Mouse (Mus musculus) MEL (cell line): ENCODE measurements around the gene Prg4. TPM values are rescaled to one million over a fixed set of nuclear protein-coding genes. Genes with fewer than 3 reads are reported as not detected.

Experiments used
- DNase-seq: peaks from one replicate; pipeline ENCODE4 v3.0.0; 2011; ENCODE audit warnings: low read depth, low spot score
- H3K27ac ChIP-seq: 2 replicates; pipeline ENCODE4 v1.5.1; 2012; ENCODE audit warnings: low read depth, mild to moderate bottlenecking, control low read depth, low read length, moderate library complexity; ENCODE audit not compliant: control insufficient read depth
- H3K27me3 ChIP-seq, 2 experiments: fragments of 150-350 bp in 1 of 2; sonication (generic) in 1 of 2; 2 replicates each; pipeline ENCODE4 v1.6.1; 2012; ENCODE audit warnings: low read length in 2 of 2, mild to moderate bottlenecking in 2 of 2, improper control_type of control experiment in 1 of 2, moderate library complexity in 1 of 2; ENCODE audit not compliant: insufficient read depth in 2 of 2, control insufficient read depth in 1 of 2
- H3K36me3 ChIP-seq, 2 experiments: 2 replicates each; pipeline ENCODE4 v1.6.1; 2012 to 2014; ENCODE audit warnings: low read length in 2 of 2, improper control_type of control experiment in 1 of 2, inconsistent platforms in 1 of 2, mild to moderate bottlenecking in 1 of 2; ENCODE audit not compliant: insufficient read depth in 2 of 2, control insufficient read depth in 1 of 2
- H3K4me1 ChIP-seq, 2 experiments: fragments of 150-350 bp in 1 of 2; sonication (generic) in 1 of 2; 2 replicates each; pipeline ENCODE4 v1.6.1; 2012; ENCODE audit warnings: low read length in 2 of 2, improper control_type of control experiment in 1 of 2, mild to moderate bottlenecking in 1 of 2; ENCODE audit not compliant: insufficient read depth in 2 of 2, control insufficient read depth in 1 of 2
- H3K4me3 ChIP-seq, 2 experiments: fragments of 150-350 bp in 1 of 2; sonication (generic) in 1 of 2; 2 replicates each; pipeline ENCODE4 v1.5.1; 2012; ENCODE audit warnings: low read depth in 2 of 2, low read length in 2 of 2, mild to moderate bottlenecking in 2 of 2, moderate library complexity in 2 of 2, control low read depth in 1 of 2, improper control_type of control experiment in 1 of 2; ENCODE audit not compliant: control insufficient read depth in 1 of 2, insufficient read depth in 1 of 2
- H3K79me2 ChIP-seq: 2 replicates; pipeline ENCODE4 v1.6.1; 2012; ENCODE audit warnings: mild to moderate bottlenecking, low read length, moderate library complexity; ENCODE audit not compliant: control insufficient read depth, poor library complexity, insufficient read depth
- H3K9ac ChIP-seq: 2 replicates; pipeline ENCODE4 v1.6.1; 2012; ENCODE audit warnings: low read depth, mild to moderate bottlenecking, control low read depth, low read length, moderate library complexity; ENCODE audit not compliant: control insufficient read depth, poor library complexity, severe bottlenecking
- H3K9me3 ChIP-seq: fragments of 150-350 bp; sonication (generic); replicated peaks from 2 replicates; pipeline ENCODE4 v1.6.1; 2012; ENCODE audit warnings: mild to moderate bottlenecking, low read length, improper control_type of control experiment, moderate library complexity; ENCODE audit not compliant: insufficient read depth
- BHLHE40 ChIP-seq: IDR thresholded peaks from 2 replicates; pipeline ENCODE4 v1.6.1; 2012; ENCODE audit warnings: low read depth, mild to moderate bottlenecking, inconsistent platforms, low read length, improper control_type of control experiment, borderline replicate concordance
- CHD2 ChIP-seq: IDR thresholded peaks from 2 replicates; pipeline ENCODE4 v1.6.1; 2011; ENCODE audit warnings: low read length, improper control_type of control experiment
- CTCF ChIP-seq, 3 experiments: IDR thresholded peaks in 2 of 3; conservative IDR thresholded peaks in 1 of 3; 2 replicates each; pipeline ENCODE4 v1.5.1; 2011 to 2012; ENCODE audit warnings: low read length in 3 of 3, low read depth in 2 of 3, mild to moderate bottlenecking in 2 of 3, improper control_type of control experiment in 1 of 3, inconsistent platforms in 1 of 3, mixed read lengths in 1 of 3, moderate library complexity in 1 of 3; ENCODE audit not compliant: control insufficient read depth in 1 of 3, insufficient read depth in 1 of 3, poor library complexity in 1 of 3, severe bottlenecking in 1 of 3
- E2F4 ChIP-seq: IDR thresholded peaks from 2 replicates; pipeline ENCODE4 v1.6.1; 2011; ENCODE audit warnings: low read depth, low read length, improper control_type of control experiment, borderline replicate concordance
- EP300 ChIP-seq, 2 experiments: IDR thresholded peaks; 2 replicates each; pipeline ENCODE4 v1.6.1; 2011; ENCODE audit warnings: improper control_type of control experiment in 2 of 2, low read length in 2 of 2, low read depth in 1 of 2, mild to moderate bottlenecking in 1 of 2
- ETS1 ChIP-seq: IDR thresholded peaks from 2 replicates; pipeline ENCODE4 v1.6.1; 2012; ENCODE audit warnings: low read depth, mild to moderate bottlenecking, inconsistent platforms, low read length, improper control_type of control experiment, moderate library complexity
- GATA1 ChIP-seq: IDR thresholded peaks from 2 replicates; pipeline ENCODE4 v1.6.1; 2011; ENCODE audit warnings: low read depth, low read length, improper control_type of control experiment
- JUND ChIP-seq: IDR thresholded peaks from 2 replicates; pipeline ENCODE4 v1.6.1; 2011; ENCODE audit warnings: low read depth, mild to moderate bottlenecking, improper control_type of control experiment, low read length
- KAT2A ChIP-seq: conservative IDR thresholded peaks from 2 replicates; pipeline ENCODE4 v1.6.1; 2012; ENCODE audit warnings: low read depth, low read length, improper control_type of control experiment, inconsistent platforms
- MAX ChIP-seq: IDR thresholded peaks from 2 replicates; pipeline ENCODE4 v1.6.1; 2011; ENCODE audit warnings: low read length, improper control_type of control experiment
- MYC ChIP-seq: IDR thresholded peaks from 2 replicates; pipeline ENCODE4 v1.6.1; 2011; ENCODE audit warnings: low read depth, mild to moderate bottlenecking, low read length, improper control_type of control experiment, moderate library complexity
- NRF1 ChIP-seq: IDR thresholded peaks from 2 replicates; pipeline ENCODE4 v1.6.1; 2014; ENCODE audit warnings: low read depth, mild to moderate bottlenecking, inconsistent platforms, low read length, improper control_type of control experiment, moderate library complexity; ENCODE audit not compliant: poor library complexity, insufficient read depth, severe bottlenecking
- RAD21 ChIP-seq: IDR thresholded peaks from 2 replicates; pipeline ENCODE4 v1.6.1; 2011; ENCODE audit warnings: mild to moderate bottlenecking, low read depth, low read length, improper control_type of control experiment
- TCF12 ChIP-seq: IDR thresholded peaks from 2 replicates; pipeline ENCODE4 v1.6.1; 2014; ENCODE audit warnings: low read depth, mild to moderate bottlenecking, inconsistent platforms, low read length, improper control_type of control experiment, moderate library complexity
- ZC3H11A ChIP-seq: IDR thresholded peaks from 2 replicates; pipeline ENCODE4 v1.6.1; 2012; ENCODE audit warnings: low read depth, mild to moderate bottlenecking, inconsistent platforms, low read length, improper control_type of control experiment
- polyA plus RNA-seq, 2 experiments: library from polyadenylated mRNA; stranded (reverse) in 1 of 2; unstranded in 1 of 2; fragments of >175 nt in 1 of 2; fragments of >200 nt in 1 of 2; gene quantifications; 2 replicates each; pipeline versions ENCODE4 v1.2.1 to v1.2.4; 2012; ENCODE audit warnings: low replicate concordance in 2 of 2, low read depth in 1 of 2; ENCODE audit not compliant: insufficient read length in 2 of 2, insufficient read depth in 1 of 2, missing spikeins in 1 of 2
- total RNA-seq: library from RNA; depleted of rRNA; stranded (reverse); fragments of 300-350 nt; gene quantifications from 2 replicates; pipeline ENCODE4 v1.2.3, GENCODE M21; 2012

Gene Prg4
- total and polyA plus RNA-seq, 3 experiments = 0.19 to 0.42 TPM; not detected in 1

DNA sequence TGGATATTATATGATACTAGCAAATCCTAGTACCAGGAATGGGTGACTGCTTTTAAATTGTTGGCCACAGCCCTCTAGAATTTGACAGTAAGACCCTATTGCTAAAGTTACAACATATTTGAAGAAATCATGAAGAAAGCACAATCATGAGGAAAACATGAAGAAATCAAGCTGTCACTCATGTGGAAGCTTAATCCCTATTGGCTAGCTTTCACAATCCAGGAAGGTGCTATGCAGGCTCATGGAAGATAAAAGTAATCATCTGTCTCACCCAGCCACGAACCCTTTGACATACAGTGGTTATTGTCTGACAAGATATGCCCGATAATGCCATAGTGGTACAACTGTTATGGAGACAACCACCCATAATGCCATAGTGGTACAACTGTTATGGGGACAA lies 32.2 kb upstream of the Prg4 start:
- H3K4me1 ChIP-seq = no peaks in the 10 kb centered on the region

DNA sequence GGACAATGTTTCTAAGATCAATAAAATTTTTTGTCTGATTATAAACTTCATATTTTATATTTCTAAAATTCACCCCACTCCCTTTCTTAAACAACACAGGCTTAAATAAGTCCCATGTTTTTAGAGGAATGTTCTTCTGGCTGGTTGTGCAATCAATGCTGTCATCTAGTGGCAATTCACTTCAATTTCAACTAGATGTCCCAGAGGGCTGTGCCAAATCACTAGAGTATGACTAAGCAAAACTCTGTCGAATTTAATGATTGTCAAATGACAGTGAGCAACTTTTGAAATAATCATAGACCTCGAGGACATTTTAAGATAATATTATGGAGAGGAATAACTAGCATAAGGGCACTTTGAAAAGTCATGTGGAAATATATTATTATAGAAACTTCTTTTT lies 31.7 kb upstream of the Prg4 start:
- Histone ChIP-seq H3K9me3 (no peaks in the 10 kb centered on the region), H3K4me1 (no peaks in the 10 kb centered on the region), H3K79me2 (no peaks in the 10 kb centered on the region), H3K9ac (no peak overlapping the region), H3K27ac (no peak overlapping the region), H3K36me3 (no peaks in the 10 kb centered on the region), H3K4me3 (no peak overlapping the region), H3K27me3 (no peaks in the 10 kb centered on the region)
- peak; percentile 7 for DNase-seq
- TF ChIP-seq MAX (no peak), CHD2 (no peak), ZC3H11A (no peak), MYC (no peak), CTCF (IDR thresholded peaks at IDR 0.05 in 2 of 3, conservative IDR thresholded peaks at IDR 0.05 in 1 of 3; ENCODE audit: control insufficient read depth in 1 of 3, insufficient read depth in 1 of 3, low read depth in 2 of 3, low read length in 3 of 3, poor library complexity in 1 of 3, severe bottlenecking in 1 of 3) (0 out of 6 replicates have a peak, but pooled peaks of 1 of the 3 experiments have one; percentile 18), E2F4 (no peak), BHLHE40 (no peak), RAD21 (peak; percentile 33), NRF1 (no peak)

More for the DNA sequence above, 32.2 kb upstream of the Prg4 start:
- DNase-seq = no peak
- H3K36me3 ChIP-seq = no peaks in the 10 kb centered on the region
- H3K9me3 ChIP-seq = no peaks in the 10 kb centered on the region
- no peak overlapping the region for H3K4me3 ChIP-seq
- no peaks in the 10 kb centered on the region for H3K27me3 ChIP-seq
- TF ChIP-seq JUND (no peak), KAT2A (no peak), GATA1 (no peak), EP300 (IDR thresholded peaks at IDR 0.05; ENCODE audit: low read depth in 1 of 2, low read length in 2 of 2) (peak in 1 of 2 experiments; percentile 57; a peak in 2 of 4 replicates), TCF12 (no peak)
- H3K79me2 ChIP-seq = no peaks in the 10 kb centered on the region
- no peak overlapping the region for H3K27ac ChIP-seq
- no peak overlapping the region for H3K9ac ChIP-seq

DNA sequence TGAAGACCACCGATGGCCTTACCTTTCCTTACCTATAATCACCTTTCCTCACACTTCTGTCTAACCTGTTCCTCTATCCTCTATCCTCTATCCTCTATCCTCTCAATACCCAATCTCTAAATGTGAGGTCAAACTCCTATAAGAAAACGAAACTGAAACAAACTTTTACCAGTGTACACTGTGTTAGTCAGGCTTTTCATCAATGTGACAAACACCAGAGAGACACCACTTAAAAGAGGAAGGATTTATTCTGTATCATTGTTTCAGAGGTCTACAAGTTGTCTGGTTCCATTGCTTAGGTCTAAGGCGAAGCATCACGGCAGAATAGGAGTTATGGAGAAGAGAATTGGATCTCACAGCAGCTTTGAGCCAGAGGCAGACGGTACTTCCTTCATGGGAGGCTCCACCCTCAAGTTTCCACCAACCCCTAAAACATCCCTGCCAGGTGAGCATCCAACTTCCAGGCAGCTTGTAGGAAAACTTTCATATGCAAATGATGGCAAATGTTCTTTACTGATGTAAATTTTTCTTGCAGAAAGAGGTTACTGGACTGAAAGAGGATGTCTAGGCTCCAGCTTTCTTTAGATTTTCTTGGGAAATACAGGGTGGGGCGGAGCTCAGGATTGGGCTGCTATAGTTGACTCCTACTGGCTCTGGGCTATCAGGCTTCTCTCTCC lies 30.8 kb upstream of the Prg4 start:
- Histone ChIP-seq H3K4me3 (peak overlapping the region in 1 of 2 experiments; percentile 53; a peak in 1 of 4 replicates), H3K9me3 (no peaks in the 10 kb centered on the region), H3K36me3 (no peaks in the 10 kb centered on the region), H3K4me1 (no peaks in the 10 kb centered on the region), H3K27me3 (no peaks in the 10 kb centered on the region), H3K27ac (no peak overlapping the region), H3K79me2 (no peaks in the 10 kb centered on the region), H3K9ac (no peak overlapping the region)
- DNase-seq = peak; percentile 16
- TF ChIP-seq ETS1 (no peak), GATA1 (no peak), TCF12 (no peak)
